Mouse (Mus musculus) kidney, postnatal 0 days (tissue): ENCODE results near the gene Galnt7. TPM values are rescaled to one million over a fixed set of nuclear protein-coding genes. Genes with fewer than 3 reads are reported as not detected.

Experiments used
- ATAC-seq: fragments of 200-750 bp; cut with Nextera tagmentation; replicated peaks from 2 replicates; pipeline ENCODE4 v1.8.0; 2017; ENCODE audit warnings: low read depth, moderate number of reproducible peaks, moderate TSS enrichment, moderate library complexity; ENCODE audit not compliant: low FRiP score
- DNase-seq: peaks from one replicate; pipeline ENCODE4 v3.0.0-alpha.2; 2016; ENCODE audit warnings: low spot score
- H3K27ac ChIP-seq: fragments of 300-500 bp; sonication (generic); 2 replicates; pipeline ENCODE4 v1.5.1; 2014; ENCODE audit warnings: mild to moderate bottlenecking
- H3K27me3 ChIP-seq: fragments of 300-500 bp; sonication (generic); 2 replicates; pipeline ENCODE4 v1.6.1; 2014; ENCODE audit warnings: low read length, mixed read lengths; ENCODE audit not compliant: insufficient read depth
- H3K36me3 ChIP-seq: fragments of 300-500 bp; sonication (generic); 2 replicates; pipeline ENCODE4 v1.6.1; 2014; ENCODE audit warnings: low read length, mixed read lengths; ENCODE audit not compliant: insufficient read depth
- H3K4me1 ChIP-seq: fragments of 300-500 bp; sonication (generic); replicated peaks from 2 replicates; pipeline ENCODE4 v1.6.1; 2014; ENCODE audit warnings: antibody characterized with exemption, low read length, mixed read lengths; ENCODE audit not compliant: insufficient read depth
- H3K4me2 ChIP-seq: fragments of 300-500 bp; sonication (generic); 2 replicates; pipeline ENCODE4 v1.6.1; 2014; ENCODE audit warnings: mild to moderate bottlenecking, low read length, moderate library complexity, mixed read lengths
- H3K4me3 ChIP-seq: fragments of 300-500 bp; sonication (generic); replicated peaks from 2 replicates; pipeline ENCODE4 v1.5.1; 2014; ENCODE audit warnings: low read depth, low read length
- H3K9ac ChIP-seq: fragments of 300-500 bp; sonication (generic); 2 replicates; pipeline ENCODE4 v1.6.1; 2014; ENCODE audit warnings: low read depth, low read length
- H3K9me3 ChIP-seq: fragments of 300-500 bp; sonication (generic); replicated peaks from 2 replicates; pipeline ENCODE4 v1.6.1; 2016; ENCODE audit warnings: low read length, inconsistent platforms, mixed read lengths
- CTCF ChIP-seq: IDR thresholded peaks from 2 replicates; pipeline ENCODE4 v1.5.1; 2016; ENCODE audit warnings: antibody characterized with exemption, low read depth, mild to moderate bottlenecking, moderate library complexity
- WGBS: fragments of 180-500 bp; shearing (Covaris S2); extraction: QIAGEN DNeasy Blood & Tissue Kit; methylation state at CpG from one replicate; pipeline ENCODE4 v1.1.7; 2014; 5-methylcytosine and 5-hydroxymethylcytosine counted together
- polyA plus RNA-seq: library from polyadenylated mRNA; unstranded; fragments of >200 nt; fragmentation: Nextera tagmentation; extraction: Ambion mirVana; gene quantifications from 2 replicates; pipeline ENCODE4 v1.2.1, GENCODE M21; 2015

Gene Galnt7
- polyA plus RNA-seq, 1 experiment from 2014 or later, result 14.9 TPM

DNA sequence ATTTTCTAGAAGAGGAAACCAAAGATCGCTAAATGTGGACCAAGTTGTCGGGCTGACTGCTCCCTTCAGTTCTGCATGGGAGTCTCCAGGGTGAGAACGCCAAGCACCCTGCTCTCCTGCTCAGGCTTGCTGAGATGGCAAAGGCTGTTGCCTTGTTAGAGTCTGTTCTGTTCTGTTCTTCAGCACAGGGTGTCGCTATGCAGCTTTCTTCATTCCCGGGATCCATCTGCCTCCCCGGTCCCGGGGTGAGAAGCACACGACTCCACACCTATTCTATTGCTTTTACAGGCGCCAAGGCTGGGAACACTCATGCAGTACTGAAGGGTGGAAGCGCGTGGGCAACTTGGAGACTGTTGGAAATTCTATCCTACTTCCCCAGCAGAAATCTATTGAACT lies 83.4 kb downstream of the Galnt7 start:
- DNase-seq, result peak; percentile 69
- no peak overlapping the region for H3K4me3 ChIP-seq
- peak; percentile 76 for ATAC-seq

DNA sequence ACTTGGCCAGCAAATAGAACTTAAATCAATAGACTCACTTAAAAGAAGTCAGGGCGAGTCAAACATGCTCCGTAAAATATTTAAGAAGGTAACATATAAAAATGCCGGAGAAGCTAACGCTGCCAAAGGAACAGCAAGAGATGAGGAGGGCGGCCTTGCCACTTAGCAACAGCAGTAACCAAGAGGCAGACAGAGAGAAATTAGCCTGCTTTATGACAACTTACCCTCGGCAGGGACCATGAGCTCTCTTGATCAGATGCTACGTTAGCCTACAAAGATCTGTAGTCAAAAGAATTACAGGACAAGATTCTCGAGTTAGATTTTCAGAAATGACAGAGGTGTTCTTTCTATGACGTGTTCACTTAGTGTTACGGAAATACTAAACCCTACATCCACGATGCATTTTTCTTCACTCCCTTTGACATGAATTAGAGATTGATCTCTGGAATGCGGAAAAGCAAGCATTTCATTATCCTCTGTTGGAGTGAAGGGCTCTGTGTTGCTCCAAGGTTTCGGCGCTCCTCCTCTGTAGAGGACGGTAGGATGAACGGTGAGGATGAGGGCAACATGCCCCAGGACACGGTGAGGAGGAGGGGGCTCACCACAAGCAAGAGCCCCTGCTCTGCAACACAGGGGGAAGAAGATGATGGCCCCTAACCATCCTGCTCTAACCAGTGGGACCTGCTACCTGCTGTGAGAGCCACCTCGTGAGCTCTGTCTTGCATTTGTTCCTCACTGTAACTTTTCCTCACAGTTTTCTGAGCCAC lies 84.0 kb downstream of the Galnt7 start:
- no peak overlapping the region for H3K4me3 ChIP-seq
- H3K9ac ChIP-seq, result no peak overlapping the region; the same call in 1 of the 2 replicates
- WGBS, result 74% methylated on average over 18 of the region's 18 CpGs
- TF ChIP-seq CTCF, result no peak
- no peak for DNase-seq
- no peak overlapping the region for H3K27ac ChIP-seq
- H3K4me1 ChIP-seq, result no peaks in the 10 kb centered on the region
- H3K9me3 ChIP-seq, result no peaks in the 10 kb centered on the region
- ATAC-seq, result no peak
- H3K36me3 ChIP-seq, result no peaks in the 10 kb centered on the region
- H3K4me2 ChIP-seq, result no peak overlapping the region
- no peaks in the 10 kb centered on the region for H3K27me3 ChIP-seq

More for the DNA sequence above, 83.4 kb downstream of the Galnt7 start:
- Histone ChIP-seq H3K27ac (no peak overlapping the region), H3K4me1 (no peaks in the 10 kb centered on the region), H3K9ac (no peak overlapping the region; the same call in 1 of the 2 replicates), H3K4me2 (0 out of 2 replicates have a peak overlapping the region, but pooled peaks have one; percentile 10), H3K27me3 (no peaks in the 10 kb centered on the region), H3K36me3 (no peaks in the 10 kb centered on the region), H3K9me3 (no peaks in the 10 kb centered on the region)
- peak; percentile 62 for TF ChIP-seq CTCF
- 31% methylated on average over 11 of the region's 11 CpGs for WGBS

DNA sequence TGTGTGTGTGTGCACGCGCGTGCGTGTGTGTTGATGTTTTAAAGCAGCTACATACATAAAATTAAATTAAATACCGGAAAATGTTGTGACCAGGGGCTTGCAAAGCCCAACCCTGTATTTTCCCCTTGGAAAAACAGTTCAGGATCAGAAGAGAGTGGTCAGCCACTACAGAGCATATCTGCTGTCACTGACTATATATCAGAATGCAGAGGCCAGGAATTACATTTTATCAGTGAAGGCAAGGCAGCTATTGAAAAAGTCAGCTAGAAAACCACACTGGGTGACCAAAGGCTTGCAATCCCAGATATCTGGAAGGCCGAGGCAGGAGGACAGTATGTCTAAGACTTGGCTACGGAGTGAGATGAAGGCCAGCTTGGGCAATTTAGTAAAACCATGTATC lies 84.8 kb downstream of the Galnt7 start:
- no peak for ATAC-seq
- WGBS, result 73% methylated on average over 7 of the region's 7 CpGs

DNA sequence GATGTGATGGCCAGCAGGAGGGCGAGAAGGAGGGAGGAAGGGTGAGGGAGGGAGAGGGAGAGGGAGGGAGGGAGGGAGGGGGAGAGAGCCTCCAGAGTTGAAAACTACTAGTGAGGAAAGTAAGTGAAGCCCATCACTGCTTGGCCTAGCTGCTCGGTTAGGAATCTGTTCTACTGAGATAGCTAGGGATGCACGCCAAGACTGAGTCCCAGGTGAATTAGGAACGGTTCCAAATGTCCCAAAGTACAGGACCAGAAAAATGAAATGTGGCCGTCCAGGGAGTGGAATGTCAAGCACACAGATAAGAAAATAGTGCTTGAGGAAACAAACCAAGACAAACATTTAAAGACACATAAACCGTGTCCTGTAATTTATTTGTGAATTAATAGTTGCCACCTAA lies 87.8 kb downstream of the Galnt7 start:
- H3K4me2 ChIP-seq, result no peak overlapping the region
- no peaks in the 10 kb centered on the region for H3K4me1 ChIP-seq
- no peak for TF ChIP-seq CTCF
- no peak overlapping the region for H3K4me3 ChIP-seq
- H3K36me3 ChIP-seq, result no peaks in the 10 kb centered on the region
- DNase-seq (no peak), ATAC-seq (no peak)
- no peaks in the 10 kb centered on the region for H3K27me3 ChIP-seq
- H3K9me3 ChIP-seq, result no peaks in the 10 kb centered on the region
- WGBS, result 62% methylated on average over 6 of the region's 6 CpGs
- H3K27ac ChIP-seq, result no peak overlapping the region
- no peak overlapping the region for H3K9ac ChIP-seq

More for the DNA sequence above, 84.8 kb downstream of the Galnt7 start:
- Histone ChIP-seq H3K27me3 (no peaks in the 10 kb centered on the region), H3K4me3 (no peak overlapping the region), H3K4me1 (no peaks in the 10 kb centered on the region), H3K9ac (no peak overlapping the region), H3K27ac (no peak overlapping the region), H3K4me2 (no peak overlapping the region), H3K36me3 (no peaks in the 10 kb centered on the region), H3K9me3 (no peaks in the 10 kb centered on the region)
- TF ChIP-seq CTCF, result no peak
- DNase-seq, result peak; percentile 76

DNA sequence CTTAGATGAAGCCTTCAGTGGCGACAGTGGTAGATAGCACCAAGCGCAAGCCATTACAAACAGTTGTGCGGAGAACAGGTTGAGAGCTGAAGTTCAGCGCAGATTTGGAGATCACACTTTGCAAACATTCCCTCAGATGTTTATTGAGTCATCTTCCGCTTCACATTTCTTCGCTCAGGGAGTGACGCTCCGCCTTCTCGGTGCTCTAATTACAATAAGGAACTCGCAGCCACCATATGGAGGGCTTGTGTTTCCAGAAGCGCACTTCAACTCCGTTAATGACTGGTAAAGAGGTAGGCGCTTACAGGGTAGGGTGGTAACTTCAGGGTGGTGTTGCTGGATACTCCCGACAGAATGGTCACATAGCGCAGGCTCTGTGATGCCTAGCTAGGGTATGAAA lies 89.1 kb downstream of the Galnt7 start:
- Histone ChIP-seq H3K9me3 (no peaks in the 10 kb centered on the region), H3K27me3 (no peaks in the 10 kb centered on the region), H3K27ac (no peak overlapping the region), H3K36me3 (no peaks in the 10 kb centered on the region), H3K4me2 (no peak overlapping the region), H3K4me3 (no peak overlapping the region), H3K9ac (no peak overlapping the region), H3K4me1 (no peaks in the 10 kb centered on the region)
- WGBS, result 87% methylated on average over 15 of the region's 15 CpGs
- no peak for TF ChIP-seq CTCF
- DNase-seq, result no peak
- ATAC-seq, result no peak

DNA sequence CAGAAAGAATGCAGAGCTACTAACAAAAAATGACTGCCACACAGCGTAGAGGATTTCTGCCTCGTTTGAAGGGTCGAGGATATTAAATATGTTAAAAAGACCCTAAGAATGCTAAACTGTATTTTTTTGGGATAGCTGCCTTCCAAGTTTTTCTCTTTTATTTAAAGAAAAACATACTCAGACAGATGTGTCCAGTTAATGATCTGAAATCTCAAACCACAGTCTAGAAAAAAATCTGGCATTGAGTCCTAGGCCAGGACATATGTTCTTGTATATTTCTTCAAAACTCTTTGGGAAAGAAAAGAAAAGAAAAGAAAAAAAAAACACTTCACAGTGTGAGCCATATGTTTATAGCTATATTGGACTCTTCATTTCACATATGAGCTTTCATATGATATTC lies 90.1 kb downstream of the Galnt7 start:
- 70% methylated on average over 3 of the region's 3 CpGs for WGBS
- Histone ChIP-seq H3K27me3 (no peaks in the 10 kb centered on the region), H3K9ac (no peak overlapping the region), H3K4me2 (no peak overlapping the region), H3K36me3 (no peaks in the 10 kb centered on the region), H3K27ac (no peak overlapping the region), H3K9me3 (no peaks in the 10 kb centered on the region), H3K4me1 (no peaks in the 10 kb centered on the region), H3K4me3 (no peak overlapping the region)
- no peak for ATAC-seq
- DNase-seq, result peak; percentile 41
- TF ChIP-seq CTCF, result no peak
